Mouse (Mus musculus): Measurements from ENCODE around the gene Trappc12. TPM values are rescaled to one million over a fixed set of nuclear protein-coding genes. Genes with fewer than 3 reads are reported as not detected.
A peak's percentile ranks its signal among the peaks of the same experiment; 100 is the strongest.

Trappc12 gene
- polyA plus RNA-seq (2015; fragmentation: Nextera tagmentation; extraction: Ambion mirVana): 16.7 and 17.2 TPM in 2 replicates

DNA sequence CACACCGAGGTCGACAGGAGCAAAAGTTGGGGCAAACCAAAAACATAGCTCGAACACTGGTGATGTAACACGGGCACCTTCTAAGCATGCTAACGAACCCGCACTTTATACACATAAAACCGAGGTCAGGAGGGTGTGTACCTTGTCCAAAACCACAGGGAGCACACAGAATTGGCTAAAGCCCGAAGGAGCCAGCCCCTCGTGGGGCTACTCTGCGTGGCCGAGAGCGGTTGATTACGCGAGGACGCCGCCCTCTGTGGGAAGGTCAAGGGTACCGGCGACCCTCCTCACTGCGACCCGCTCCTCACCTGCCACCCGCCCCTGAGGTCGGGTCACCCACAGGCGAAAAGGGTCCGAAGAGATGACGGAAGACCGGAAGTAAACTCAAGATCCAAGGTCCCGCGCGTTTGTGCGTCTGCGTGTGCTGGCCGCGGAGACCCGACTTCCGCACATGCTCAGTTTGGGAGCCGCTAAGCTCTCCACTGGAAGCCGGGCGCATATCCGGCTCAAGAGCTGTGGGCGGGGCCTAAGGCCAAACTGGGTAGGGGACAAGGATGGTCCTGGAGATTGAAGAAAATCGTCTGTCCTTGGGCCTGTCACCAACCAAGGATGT, at the start of gene Trappc12:
Gene Trappc12, minus strand, starts transcription at position 452 of the 613 bp plus-strand sequence.
- peak; percentile 82 for ATAC-seq (ENCODE audit: low read depth)
- Histone ChIP-seq H3K9ac (ENCODE audit: low read depth, low read length) (peak within 1 kb of the TSS; percentile 86), H3K4me3 (ENCODE audit: low read depth, low read length) (peak within 1 kb of the TSS; percentile 91), H3K9me3 (replicated peaks; ENCODE audit: control insufficient read depth, low read length) (no peaks in the 10 kb centered on the region), H3K27ac (ENCODE audit: low read length) (peak within 1 kb of the TSS; percentile 79), H3K36me3 (ENCODE audit: control insufficient read depth, insufficient read depth) (peaks cover 8% of the 10 kb centered on the region), H3K4me2 (ENCODE audit: low read depth, low read length) (peak within 1 kb of the TSS; percentile 80), H3K27me3 (ENCODE audit: control insufficient read depth, insufficient read depth, low read depth, low read length) (no peaks in the 10 kb centered on the region), H3K4me1 (ENCODE audit: control insufficient read depth, low read depth, low read length) (peaks cover 25% of the 10 kb centered on the region)
- under 1% methylated on average over 41 of the region's 41 CpGs for WGBS (ENCODE audit: insufficient replicate concordance)

DNA sequence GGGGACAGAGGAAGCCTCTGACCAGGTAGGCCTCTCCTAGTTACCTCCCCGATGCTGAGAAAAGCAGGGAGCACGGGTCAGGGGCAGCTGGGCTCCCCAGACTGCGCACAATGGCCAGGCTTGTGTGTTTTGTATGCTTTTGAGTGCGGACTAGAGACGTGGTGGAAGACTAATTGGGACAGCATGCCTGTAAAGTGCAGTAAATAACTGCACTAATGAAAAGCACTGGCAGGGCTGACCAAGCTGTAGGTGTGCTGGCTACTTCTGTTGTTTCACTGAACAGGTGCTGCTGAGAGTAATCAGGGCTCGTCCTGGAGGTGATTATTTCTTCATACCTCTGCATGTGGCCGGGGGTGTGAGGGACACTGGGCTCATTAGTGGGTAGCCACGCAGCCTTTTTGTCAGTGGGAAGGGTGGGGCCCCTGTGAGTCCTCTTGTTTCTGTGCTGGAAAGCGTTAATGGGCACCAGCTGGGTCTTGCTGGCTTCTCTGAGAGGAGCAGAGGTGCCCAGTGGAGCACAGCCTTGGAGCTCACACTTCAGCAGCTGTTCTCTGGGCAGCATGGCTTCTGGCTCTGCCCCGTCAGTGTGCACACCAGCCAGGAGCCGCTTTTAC, 49.6 kb upstream of the Trappc12 start:
- Histone ChIP-seq H3K27ac (ENCODE audit: low read length) (no peak overlapping the region), H3K4me2 (ENCODE audit: low read depth, low read length) (no peak overlapping the region), H3K4me3 (ENCODE audit: low read depth, low read length) (no peak overlapping the region), H3K4me1 (ENCODE audit: control insufficient read depth, low read depth, low read length) (peaks cover 27% of the 10 kb centered on the region), H3K9ac (ENCODE audit: low read depth, low read length) (no peak overlapping the region), H3K36me3 (ENCODE audit: control insufficient read depth, insufficient read depth) (no peaks in the 10 kb centered on the region), H3K27me3 (ENCODE audit: control insufficient read depth, insufficient read depth, low read depth, low read length) (no peaks in the 10 kb centered on the region), H3K9me3 (replicated peaks; ENCODE audit: control insufficient read depth, low read length) (no peaks in the 10 kb centered on the region)
- ATAC-seq (ENCODE audit: low read depth): no peak
- 63% methylated on average over 11 of the region's 11 CpGs for WGBS (ENCODE audit: insufficient replicate concordance)

DNA sequence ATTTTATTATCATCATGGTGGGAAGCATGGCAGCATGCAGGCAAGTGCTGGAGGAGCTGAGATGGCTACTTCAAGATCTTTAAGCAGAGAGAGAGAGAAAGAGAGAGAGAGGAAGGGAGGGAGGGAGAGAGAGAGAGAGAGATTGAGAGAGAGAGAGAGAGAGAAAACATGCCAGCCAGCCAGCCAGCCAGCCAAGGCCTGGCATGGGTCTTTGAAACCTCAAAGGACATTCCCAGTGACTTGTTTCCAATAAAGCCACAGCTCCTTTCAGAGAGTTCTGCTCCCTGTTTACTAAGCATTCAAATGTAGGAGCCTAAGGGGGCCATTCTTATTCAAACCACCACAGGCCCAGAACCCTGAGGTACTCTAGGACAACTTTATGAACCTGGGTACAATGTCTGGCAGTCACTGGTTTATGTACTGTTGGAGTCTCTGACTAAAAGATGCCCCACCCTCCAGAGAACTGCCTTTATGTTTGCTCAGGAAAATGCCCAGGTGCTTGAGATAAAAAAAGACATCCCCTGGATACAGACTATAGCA, 46.7 kb upstream of the Trappc12 start:
- no peaks in the 10 kb centered on the region for H3K27me3 ChIP-seq (ENCODE audit: control insufficient read depth, insufficient read depth, low read depth, low read length)
- no peak overlapping the region for H3K27ac ChIP-seq (ENCODE audit: low read length)
- H3K4me1 ChIP-seq (ENCODE audit: control insufficient read depth, low read depth, low read length): 0 out of 2 replicates have a peak, but pooled peaks cover 3% of the 10 kb centered on the region
- no peak overlapping the region for H3K9ac ChIP-seq (ENCODE audit: low read depth, low read length)
- no peak overlapping the region for H3K4me2 ChIP-seq (ENCODE audit: low read depth, low read length)
- no peak for ATAC-seq (ENCODE audit: low read depth)
- H3K4me3 ChIP-seq (ENCODE audit: low read depth, low read length): no peak overlapping the region
- H3K36me3 ChIP-seq (ENCODE audit: control insufficient read depth, insufficient read depth): no peaks in the 10 kb centered on the region
- H3K9me3 ChIP-seq (replicated peaks; ENCODE audit: control insufficient read depth, low read length): no peaks in the 10 kb centered on the region

DNA sequence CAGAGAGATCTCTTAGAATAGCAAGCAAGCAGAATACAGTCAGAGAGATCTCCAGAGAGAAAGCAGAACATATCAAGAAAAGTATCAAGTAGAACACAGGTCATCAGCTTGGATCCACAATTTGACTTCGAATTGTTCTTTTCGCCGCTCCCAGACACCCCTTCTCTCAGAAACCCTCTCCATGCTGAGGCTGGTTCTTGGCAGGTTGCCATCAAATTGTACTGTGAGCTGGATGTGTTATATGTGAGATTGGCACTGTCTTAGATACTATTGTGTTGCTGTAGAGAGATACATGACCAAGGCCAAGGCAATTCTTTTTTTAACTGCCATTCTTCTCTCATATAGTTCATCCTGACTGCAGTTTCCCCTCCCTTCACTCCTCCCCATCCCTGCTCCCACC, 44.8 kb upstream of the Trappc12 start:
- Histone ChIP-seq H3K27ac (ENCODE audit: low read length) (no peak overlapping the region), H3K4me2 (ENCODE audit: low read depth, low read length) (no peak overlapping the region), H3K4me3 (ENCODE audit: low read depth, low read length) (no peak overlapping the region), H3K4me1 (ENCODE audit: control insufficient read depth, low read depth, low read length) (0 out of 2 replicates have a peak, but pooled peaks cover under 1% of the 10 kb centered on the region), H3K36me3 (ENCODE audit: control insufficient read depth, insufficient read depth) (no peaks in the 10 kb centered on the region), H3K9ac (ENCODE audit: low read depth, low read length) (no peak overlapping the region), H3K9me3 (replicated peaks; ENCODE audit: control insufficient read depth, low read length) (no peaks in the 10 kb centered on the region), H3K27me3 (ENCODE audit: control insufficient read depth, insufficient read depth, low read depth, low read length) (no peaks in the 10 kb centered on the region)
- 79% methylated on average over 3 of the region's 3 CpGs for WGBS (ENCODE audit: insufficient replicate concordance)
- no peak for ATAC-seq (ENCODE audit: low read depth)

DNA sequence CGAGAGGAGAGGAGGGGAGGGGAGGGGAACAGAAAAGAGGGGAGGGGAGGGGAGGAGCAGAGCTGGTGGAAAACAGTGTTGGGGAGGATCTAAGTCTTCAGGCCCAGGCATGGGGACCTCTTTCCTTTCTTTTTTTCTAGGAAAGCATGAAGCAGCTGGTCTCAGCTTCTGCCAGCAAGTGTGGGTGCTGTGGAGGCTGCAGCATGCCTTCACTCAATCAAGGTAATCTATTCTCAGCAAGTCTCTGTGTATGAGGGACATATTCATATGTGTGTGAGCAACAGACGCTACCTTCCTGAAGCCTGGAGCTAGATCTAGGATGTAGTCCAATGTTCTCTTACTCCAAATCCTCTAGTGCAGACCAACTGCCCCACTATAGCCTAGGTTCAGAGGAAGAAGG, 43.4 kb upstream of the Trappc12 start:
- Histone ChIP-seq H3K4me2 (ENCODE audit: low read depth, low read length) (no peak overlapping the region), H3K27me3 (ENCODE audit: control insufficient read depth, insufficient read depth, low read depth, low read length) (no peaks in the 10 kb centered on the region), H3K9ac (ENCODE audit: low read depth, low read length) (no peak overlapping the region), H3K27ac (ENCODE audit: low read length) (no peak overlapping the region), H3K36me3 (ENCODE audit: control insufficient read depth, insufficient read depth) (no peaks in the 10 kb centered on the region), H3K9me3 (replicated peaks; ENCODE audit: control insufficient read depth, low read length) (no peaks in the 10 kb centered on the region), H3K4me1 (ENCODE audit: control insufficient read depth, low read depth, low read length) (no peaks in the 10 kb centered on the region), H3K4me3 (ENCODE audit: low read depth, low read length) (no peak overlapping the region)
- no peak for ATAC-seq (ENCODE audit: low read depth)
- 56% methylated on average over 2 of the region's 2 CpGs for WGBS (ENCODE audit: insufficient replicate concordance)

DNA sequence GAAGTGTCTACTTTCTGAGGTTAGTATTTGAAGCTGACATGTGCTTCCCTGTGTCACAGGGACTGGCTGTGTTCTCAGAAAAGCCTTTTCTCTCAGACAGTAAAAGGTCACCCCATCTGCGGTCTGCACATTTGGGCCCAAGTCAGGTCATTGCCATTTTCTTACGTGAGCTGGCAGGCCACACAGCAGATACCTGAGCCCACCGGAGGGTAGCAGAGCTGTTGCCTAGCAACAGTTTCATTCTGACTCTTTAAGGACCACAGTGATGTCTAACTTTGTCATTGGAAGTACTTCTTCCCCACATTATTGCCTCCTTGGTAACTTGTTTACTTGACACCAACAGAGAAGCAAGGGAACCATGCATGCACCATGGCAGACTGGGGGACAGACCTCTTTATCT, 42.3 kb upstream of the Trappc12 start:
- Histone ChIP-seq H3K27me3 (ENCODE audit: control insufficient read depth, insufficient read depth, low read depth, low read length) (no peaks in the 10 kb centered on the region), H3K4me2 (ENCODE audit: low read depth, low read length) (no peak overlapping the region), H3K9ac (ENCODE audit: low read depth, low read length) (no peak overlapping the region), H3K9me3 (replicated peaks; ENCODE audit: control insufficient read depth, low read length) (no peaks in the 10 kb centered on the region), H3K4me3 (ENCODE audit: low read depth, low read length) (no peak overlapping the region), H3K36me3 (ENCODE audit: control insufficient read depth, insufficient read depth) (no peaks in the 10 kb centered on the region), H3K27ac (ENCODE audit: low read length) (no peak overlapping the region), H3K4me1 (ENCODE audit: control insufficient read depth, low read depth, low read length) (no peaks in the 10 kb centered on the region)
- no peak for ATAC-seq (ENCODE audit: low read depth)
- WGBS (ENCODE audit: insufficient replicate concordance): 81% methylated on average over 3 of the region's 3 CpGs

DNA sequence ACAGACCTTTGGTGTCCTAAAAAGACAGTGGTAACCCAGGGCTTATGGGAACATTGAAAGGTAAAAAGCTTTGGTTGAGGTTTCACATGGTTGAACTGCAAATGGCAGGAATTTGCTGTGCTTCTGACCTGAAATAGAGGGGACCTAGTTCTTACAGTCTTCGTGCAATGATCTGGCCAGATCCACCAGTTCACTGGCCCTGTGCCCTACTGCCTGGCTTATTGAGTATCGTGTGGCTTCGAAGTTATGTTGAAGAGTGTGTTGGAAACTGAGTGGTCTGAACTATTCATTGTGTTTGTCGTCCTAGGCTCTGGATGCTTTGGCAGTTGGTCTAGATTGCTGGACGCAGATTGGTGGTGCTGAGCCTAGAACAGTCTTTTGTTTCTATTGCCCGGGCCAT, 36.0 kb upstream of the Trappc12 start:
- no peak overlapping the region for H3K9ac ChIP-seq (ENCODE audit: low read depth, low read length)
- no peaks in the 10 kb centered on the region for H3K4me1 ChIP-seq (ENCODE audit: control insufficient read depth, low read depth, low read length)
- no peaks in the 10 kb centered on the region for H3K27me3 ChIP-seq (ENCODE audit: control insufficient read depth, insufficient read depth, low read depth, low read length)
- no peak overlapping the region for H3K4me2 ChIP-seq (ENCODE audit: low read depth, low read length)
- H3K27ac ChIP-seq (ENCODE audit: low read length): no peak overlapping the region
- no peaks in the 10 kb centered on the region for H3K36me3 ChIP-seq (ENCODE audit: control insufficient read depth, insufficient read depth)
- 80% methylated on average over 6 of the region's 6 CpGs for WGBS (ENCODE audit: insufficient replicate concordance)
- H3K4me3 ChIP-seq (ENCODE audit: low read depth, low read length): no peak overlapping the region
- no peak for ATAC-seq (ENCODE audit: low read depth)
- H3K9me3 ChIP-seq (replicated peaks; ENCODE audit: control insufficient read depth, low read length): no peaks in the 10 kb centered on the region

DNA sequence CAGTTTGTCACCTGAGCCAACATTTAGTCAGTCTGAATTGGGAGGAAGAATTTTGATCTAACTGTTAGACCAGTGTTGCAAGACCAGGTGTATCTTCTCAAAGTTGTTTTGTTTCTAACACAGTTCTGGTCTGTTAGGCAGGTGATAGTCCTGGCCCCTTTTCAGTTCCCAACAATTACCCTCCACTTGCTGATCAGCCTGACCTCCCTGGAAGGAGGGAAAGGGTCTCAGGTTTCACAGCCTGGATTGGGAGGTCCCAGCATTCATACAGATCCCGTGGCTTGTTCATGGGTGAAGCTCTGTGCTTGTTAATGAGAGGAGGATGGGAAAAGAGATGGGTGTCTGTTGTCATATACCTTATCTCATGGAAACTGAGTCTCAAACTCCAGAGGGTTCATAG, 35.0 kb upstream of the Trappc12 start:
- Histone ChIP-seq H3K27ac (ENCODE audit: low read length) (no peak overlapping the region), H3K9me3 (replicated peaks; ENCODE audit: control insufficient read depth, low read length) (no peaks in the 10 kb centered on the region), H3K4me2 (ENCODE audit: low read depth, low read length) (no peak overlapping the region), H3K36me3 (ENCODE audit: control insufficient read depth, insufficient read depth) (no peaks in the 10 kb centered on the region), H3K27me3 (ENCODE audit: control insufficient read depth, insufficient read depth, low read depth, low read length) (no peaks in the 10 kb centered on the region), H3K4me1 (ENCODE audit: control insufficient read depth, low read depth, low read length) (no peaks in the 10 kb centered on the region), H3K4me3 (ENCODE audit: low read depth, low read length) (no peak overlapping the region), H3K9ac (ENCODE audit: low read depth, low read length) (no peak overlapping the region)
- WGBS (ENCODE audit: insufficient replicate concordance): 29% methylated on average over 1 of the region's 1 CpGs
- ATAC-seq (ENCODE audit: low read depth): no peak

DNA sequence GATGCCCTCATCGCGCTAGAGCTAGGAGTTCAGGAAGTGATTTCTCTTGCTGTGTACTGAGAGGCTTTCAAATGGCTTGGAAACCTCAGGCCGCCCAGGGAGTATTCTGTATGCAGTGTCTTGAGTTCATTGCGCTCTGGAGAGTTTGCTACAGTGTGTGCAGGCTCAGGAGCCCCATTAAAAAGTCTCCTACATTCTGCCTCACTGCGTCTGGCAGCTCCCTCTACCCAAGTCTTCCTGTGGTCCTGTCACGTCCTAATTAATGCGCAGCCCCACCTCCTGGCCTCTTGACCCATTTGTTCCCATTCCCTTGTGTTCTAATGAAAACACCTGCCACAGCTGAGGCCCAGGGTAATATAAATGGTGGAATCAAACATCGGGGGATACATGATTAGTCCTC, 34.6 kb upstream of the Trappc12 start:
- H3K27ac ChIP-seq (ENCODE audit: low read length): no peak overlapping the region
- no peak overlapping the region for H3K4me2 ChIP-seq (ENCODE audit: low read depth, low read length)
- H3K36me3 ChIP-seq (ENCODE audit: control insufficient read depth, insufficient read depth): no peaks in the 10 kb centered on the region
- no peak for ATAC-seq (ENCODE audit: low read depth)
- H3K4me3 ChIP-seq (ENCODE audit: low read depth, low read length): no peak overlapping the region
- no peaks in the 10 kb centered on the region for H3K4me1 ChIP-seq (ENCODE audit: control insufficient read depth, low read depth, low read length)
- H3K9ac ChIP-seq (ENCODE audit: low read depth, low read length): no peak overlapping the region
- WGBS (ENCODE audit: insufficient replicate concordance): 77% methylated on average over 8 of the region's 8 CpGs
- no peaks in the 10 kb centered on the region for H3K9me3 ChIP-seq (replicated peaks; ENCODE audit: control insufficient read depth, low read length)
- no peaks in the 10 kb centered on the region for H3K27me3 ChIP-seq (ENCODE audit: control insufficient read depth, insufficient read depth, low read depth, low read length)
